Mouse (Mus musculus) gastrocnemius, adult 18-20 months (tissue): Measurements from ENCODE around the gene Pmpcb. TPM values are rescaled to one million over a fixed set of nuclear protein-coding genes. Genes with fewer than 3 reads are reported as not detected.

Experiments used
- DNase-seq: peaks from one replicate; pipeline ENCODE4 v3.0.0; 2021; ENCODE audit warnings: low spot score
- total RNA-seq, 2 experiments: library from RNA; stranded (reverse); gene quantifications; 2 replicates each; pipeline ENCODE4 v1.2.3; 2021

The Pmpcb gene
- total RNA-seq, 2 experiments from 2014 or later, result 101 to 113 TPM

- DNase-seq, result no peak
Measured at GRCm38 (mm10) chr5:21792166-21792565, 55.2 kb downstream of the Pmpcb start.

- DNase-seq, result no peak
Measured at GRCm38 (mm10) chr5:21802907-21803306, 66.0 kb downstream of the Pmpcb start.

GRCm38 (mm10) chr5:21803691-21804188 lies 66.8 kb downstream of the Pmpcb start:
- DNase-seq, result no peak

DNA sequence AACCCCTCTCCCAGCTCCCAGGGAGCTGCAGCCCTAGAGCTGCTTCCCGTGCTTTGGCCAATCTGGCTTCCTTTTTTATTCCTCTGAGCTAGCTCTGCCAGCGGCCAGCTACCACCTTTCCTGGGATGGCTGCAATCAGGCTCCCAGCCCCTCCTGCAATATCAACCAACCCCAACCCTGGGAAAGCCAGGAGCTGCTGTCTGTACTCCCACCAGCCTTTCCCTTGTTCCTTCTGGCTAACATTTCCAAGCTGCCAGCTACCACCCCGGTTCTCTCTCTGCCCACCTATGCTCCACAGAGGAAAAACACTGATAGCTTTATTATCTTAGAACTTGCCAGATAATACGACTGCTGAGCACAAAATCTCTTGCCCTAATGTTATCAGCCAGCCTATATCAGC lies 67.9 kb downstream of the Pmpcb start:
- DNase-seq, result no peak

Other genes with a start within 250 kb of the Pmpcb start
- gene Lrrc17, start 193.6 kb upstream of the Pmpcb start, total RNA-seq, result 1 to 10 TPM; 1.2 to 1.3 TPM
- not detected for gene Fbxl13, start 91.5 kb upstream of the Pmpcb start, total RNA-seq
- 1 to 10 TPM; 4.4 to 4.7 TPM for gene Armc10, start 91.3 kb upstream of the Pmpcb start, total RNA-seq
- gene Napepld, start 35.7 kb upstream of the Pmpcb start, total RNA-seq, result 10 to 100 TPM in 1 of 2 experiments, 1 to 10 TPM in 1; 8.8 to 11.5 TPM
- gene Dnajc2, start 48.1 kb downstream of the Pmpcb start, total RNA-seq, result 10 to 100 TPM; 24.2 to 25.0 TPM
- gene Psmc2, start 48.1 kb downstream of the Pmpcb start, total RNA-seq, result 100 to 1,000 TPM; 115 to 125 TPM
- not detected for gene Slc26a5, start 128.5 kb downstream of the Pmpcb start, total RNA-seq